Mouse (Mus musculus): ENCODE measurements around the gene C1rl.
"Not testable (repeated sequence)": the region's sequence is repeated elsewhere in the genome, so short reads cannot be mapped to it uniquely, and the experiment has no call there.

C1rl gene

GRCm38 (mm10) chr6:124492842-124493561 lies at the start of gene C1rl:
C1rl (plus strand) TSS chr6:124493113.
- peak; percentile 30 for DNase-seq (ENCODE audit: low spot score)

- DNase-seq (ENCODE audit: low spot score): no peak
Observed at GRCm38 (mm10) chr6:124443338-124443737, 49.6 kb upstream of the C1rl start.

GRCm38 (mm10) chr6:124446024-124446423 lies 46.9 kb upstream of the C1rl start:
- DNase-seq (ENCODE audit: low spot score): no peak

- DNase-seq (ENCODE audit: low spot score): no peak
Observed at GRCm38 (mm10) chr6:124446459-124446858, 46.5 kb upstream of the C1rl start.

- DNase-seq (ENCODE audit: low spot score): no peak
Observed at GRCm38 (mm10) chr6:124447356-124447755, 45.6 kb upstream of the C1rl start.

GRCm38 (mm10) chr6:124448186-124448852 lies 44.6 kb upstream of the C1rl start:
- DNase-seq (ENCODE audit: low spot score): no peak

- DNase-seq (ENCODE audit: low spot score): no peak
Observed at GRCm38 (mm10) chr6:124448959-124449667, 43.8 kb upstream of the C1rl start.

- DNase-seq (ENCODE audit: low spot score): no peak
Observed at GRCm38 (mm10) chr6:124449668-124450383, 43.1 kb upstream of the C1rl start.

- no peak for DNase-seq (ENCODE audit: low spot score)
Observed at GRCm38 (mm10) chr6:124451995-124452394, 40.9 kb upstream of the C1rl start.

- DNase-seq (ENCODE audit: low spot score): no peak
Observed at GRCm38 (mm10) chr6:124453756-124454155, 39.2 kb upstream of the C1rl start.

GRCm38 (mm10) chr6:124456243-124456642 lies 36.7 kb upstream of the C1rl start:
- no peak for DNase-seq (ENCODE audit: low spot score)

- DNase-seq (ENCODE audit: low spot score): no peak
Observed at GRCm38 (mm10) chr6:124457827-124458226, 35.1 kb upstream of the C1rl start.

GRCm38 (mm10) chr6:124458505-124458904 lies 34.4 kb upstream of the C1rl start:
- no peak for DNase-seq (ENCODE audit: low spot score)

- DNase-seq (ENCODE audit: low spot score): no peak
Observed at GRCm38 (mm10) chr6:124459388-124459787, 33.5 kb upstream of the C1rl start.

- DNase-seq (ENCODE audit: low spot score): peak; percentile 42
Observed at GRCm38 (mm10) chr6:124463881-124464291, 29.0 kb upstream of the C1rl start.

- peak; percentile 86 for DNase-seq (ENCODE audit: low spot score)
Observed at GRCm38 (mm10) chr6:124464305-124465271, 28.3 kb upstream of the C1rl start, which contains the start of gene Clstn3. Clstn3 (minus strand) TSS chr6:124464794.

- DNase-seq (ENCODE audit: low spot score): no peak
Observed at GRCm38 (mm10) chr6:124465299-124465698, 27.6 kb upstream of the C1rl start.

- DNase-seq (ENCODE audit: low spot score): no peak
Observed at GRCm38 (mm10) chr6:124465729-124466128, 27.2 kb upstream of the C1rl start.

- no peak for DNase-seq (ENCODE audit: low spot score)
Observed at GRCm38 (mm10) chr6:124471121-124471520, 21.8 kb upstream of the C1rl start.

GRCm38 (mm10) chr6:124471783-124472638 lies 20.9 kb upstream of the C1rl start:
- DNase-seq (ENCODE audit: low spot score): not testable (repeated sequence)

Measured in T-cell, adult 2 months (primary cell).